Mouse (Mus musculus): ENCODE measurements at regions not wholly inside any gene's neighbourhood (a gene's known extent, or its start where the extent isn't known, plus 50 kb on each side); places are given as distances from the start of the nearest gene placed in this dataset.

DNA sequence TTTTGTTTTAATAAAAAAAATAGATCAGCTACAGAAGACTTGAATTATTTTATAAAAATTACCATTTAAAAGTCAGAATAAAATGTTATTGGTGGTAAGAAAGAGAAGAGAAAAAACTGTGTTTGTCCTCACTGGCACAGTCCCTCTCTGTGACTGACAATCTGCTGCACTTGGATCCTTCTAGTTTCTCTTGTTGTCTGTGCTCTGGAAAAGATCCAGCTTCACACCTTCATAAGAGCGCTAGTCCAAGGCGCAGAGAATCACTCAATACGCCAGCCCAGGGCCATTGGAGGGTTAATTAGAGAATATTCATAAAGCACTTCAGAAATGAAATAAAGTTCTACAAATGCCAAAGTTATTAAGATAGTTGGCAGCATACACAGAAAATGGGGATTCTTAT, 153.8 kb downstream of the Lmbrd1 start:
- TF ChIP-seq CTCF (IDR thresholded peaks at IDR 0.05) (no peak), POLR2A (IDR thresholded peaks at IDR 0.05; ENCODE audit: insufficient read depth, low read depth, low read length) (no peak)
